Mouse (Mus musculus) layer of hippocampus, adult 8-10 months (tissue): ENCODE measurements around the gene Lrrc56. TPM values are rescaled to one million over a fixed set of nuclear protein-coding genes. Genes with fewer than 3 reads are reported as not detected.

Source experiments
- DNase-seq, 2 experiments: peaks; one replicate each; pipeline ENCODE4 v3.0.0; 2022; ENCODE audit warnings: low spot score in 2 of 2
- total RNA-seq, 4 experiments: library from RNA; stranded (reverse); gene quantifications; 2 replicates each; pipeline ENCODE4 v1.2.4; 2022

Lrrc56 gene
- total RNA-seq, 4 experiments from 2014 or later = 3.6 to 5.6 (median 5.1) TPM

DNA sequence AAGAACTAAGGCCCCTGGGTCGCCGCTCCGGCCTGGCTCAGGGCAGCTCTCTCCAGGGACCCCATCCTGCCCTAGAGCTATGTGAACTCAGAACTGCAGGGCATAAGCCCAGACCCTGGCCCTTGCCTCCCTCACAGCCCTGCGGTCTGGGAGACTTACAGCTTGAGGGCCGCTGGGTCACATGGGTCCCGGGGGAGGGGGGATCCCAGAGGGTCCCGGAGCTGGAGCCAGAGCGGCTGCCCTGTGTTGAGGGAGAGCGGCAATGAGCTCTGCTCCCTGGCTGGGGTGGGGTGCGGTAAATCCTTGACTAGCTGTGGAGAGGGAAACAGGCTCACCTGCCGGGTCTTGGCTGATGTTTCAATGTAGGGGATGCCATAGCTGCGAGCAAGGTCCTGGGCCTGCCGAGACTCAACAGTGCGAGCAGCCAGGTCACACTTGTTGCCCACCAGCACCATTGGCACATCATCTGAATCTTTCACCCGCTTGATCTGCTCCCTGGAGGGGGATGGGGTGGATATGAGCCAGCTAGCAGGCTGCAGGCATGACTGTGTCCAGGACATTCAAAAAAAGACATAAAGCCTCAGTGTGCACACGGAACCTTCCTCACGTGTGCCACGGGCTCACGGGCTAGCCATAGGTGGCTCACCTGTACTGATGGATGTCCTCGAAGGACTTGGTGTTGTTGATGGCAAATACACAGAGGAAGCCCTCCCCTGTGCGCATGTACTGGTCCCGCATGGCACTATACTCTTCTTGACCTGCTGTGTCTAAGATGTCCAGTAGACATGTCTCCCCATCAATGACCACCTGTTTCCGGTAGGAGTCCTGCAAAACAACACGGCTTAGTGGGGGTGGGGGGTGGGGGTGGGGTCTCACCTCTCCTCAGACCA, 1.9 kb upstream of the Lrrc56 start:
- DNase-seq = no peak

DNA sequence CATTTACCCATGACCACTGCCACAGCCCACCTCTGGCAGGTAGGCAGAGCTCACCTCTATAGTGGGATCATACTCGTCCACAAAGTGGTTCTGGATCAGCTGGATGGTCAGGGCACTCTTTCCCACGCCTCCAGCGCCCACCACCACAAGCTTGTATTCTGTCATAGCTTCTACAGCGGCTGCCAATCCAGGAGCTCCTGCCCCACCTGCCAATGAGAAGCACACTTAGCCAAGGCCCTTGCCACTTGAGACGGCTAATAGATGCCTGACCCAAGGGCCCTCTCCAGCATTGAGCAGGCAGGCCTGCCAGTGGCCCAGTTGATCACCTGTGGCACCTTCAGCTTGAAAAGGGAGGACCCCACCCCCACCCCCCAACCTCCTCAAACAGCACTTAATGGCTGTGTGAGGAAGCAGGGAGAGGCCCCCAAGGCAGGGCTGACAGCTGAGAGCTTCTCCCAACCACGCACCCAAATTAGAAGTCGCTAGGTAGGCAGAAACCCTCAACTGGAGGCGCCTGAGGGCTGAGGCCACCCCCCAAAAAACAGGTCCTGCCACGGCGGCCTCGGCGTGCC, 1.1 kb upstream of the Lrrc56 start:
- no peak for DNase-seq

DNA sequence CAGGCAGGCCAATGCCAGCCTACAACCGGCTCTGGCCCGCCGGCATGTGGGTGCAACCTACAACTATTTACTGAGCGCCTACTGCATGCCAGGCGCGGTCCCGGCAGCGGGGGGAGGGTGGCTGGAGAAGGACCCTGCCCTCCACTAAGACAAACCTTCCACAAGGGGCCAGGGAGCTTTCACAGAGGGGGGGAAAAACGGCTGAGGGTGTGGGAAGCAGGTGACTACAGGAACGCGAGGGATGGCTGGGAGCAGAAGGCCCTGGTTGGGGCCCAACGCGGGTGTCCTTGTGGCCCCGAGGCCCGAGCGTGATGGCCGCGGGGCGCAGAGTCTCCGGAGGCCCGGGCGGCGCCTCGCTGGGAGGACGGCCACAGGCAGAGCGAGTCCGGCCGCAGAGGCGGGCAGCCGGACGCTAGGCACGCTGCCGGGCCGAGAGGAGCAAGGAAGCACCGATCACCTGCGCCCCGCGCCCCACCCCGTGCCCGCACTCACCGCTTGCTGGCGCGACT, 555 bp upstream of the Lrrc56 start:
- no peak for DNase-seq

GRCm38 (mm10) chr7:141194409-141194808, 452 bp downstream of the Lrrc56 start:
- no peak for DNase-seq

DNA sequence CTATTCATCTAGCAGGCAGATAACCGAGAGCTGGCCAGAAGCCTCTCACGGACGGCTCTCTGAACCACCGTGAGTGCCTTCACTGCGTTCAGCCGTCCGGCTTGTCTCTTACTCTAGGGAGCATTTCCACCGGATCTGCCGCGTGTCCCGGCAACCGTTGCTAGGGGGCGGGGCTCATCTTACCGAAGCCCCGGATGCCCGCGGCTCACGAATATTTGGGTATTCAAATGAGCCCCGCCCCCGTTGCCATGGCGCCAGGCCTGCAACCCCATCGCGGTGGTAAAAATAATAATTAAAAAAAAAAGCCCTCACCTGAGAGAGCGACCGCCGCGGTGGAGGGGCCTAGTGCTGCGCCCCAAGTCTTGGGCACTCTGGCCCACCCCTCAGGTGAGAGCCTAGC, 873 bp downstream of the Lrrc56 start:
- DNase-seq = peak; percentile 80 to 83

DNA sequence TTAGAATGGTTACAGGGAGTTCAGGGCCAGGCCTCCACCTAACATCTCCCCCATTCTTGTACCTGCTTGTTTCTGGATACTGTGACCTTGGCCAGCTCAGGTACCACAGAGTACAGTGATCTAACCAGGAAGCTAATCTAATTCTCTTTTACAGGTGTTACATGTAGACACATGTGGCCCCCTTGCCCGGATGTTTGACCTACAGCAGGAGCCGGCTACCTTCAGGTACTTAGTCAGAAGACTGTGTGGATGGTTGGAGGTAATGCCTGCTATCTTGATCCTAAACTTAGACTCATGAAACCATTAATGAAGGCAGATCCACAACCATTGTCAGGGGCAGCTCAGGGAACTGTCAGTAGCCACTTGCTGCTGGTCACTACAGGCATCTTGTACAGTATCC, 1.8 kb downstream of the Lrrc56 start:
- DNase-seq = no peak

DNA sequence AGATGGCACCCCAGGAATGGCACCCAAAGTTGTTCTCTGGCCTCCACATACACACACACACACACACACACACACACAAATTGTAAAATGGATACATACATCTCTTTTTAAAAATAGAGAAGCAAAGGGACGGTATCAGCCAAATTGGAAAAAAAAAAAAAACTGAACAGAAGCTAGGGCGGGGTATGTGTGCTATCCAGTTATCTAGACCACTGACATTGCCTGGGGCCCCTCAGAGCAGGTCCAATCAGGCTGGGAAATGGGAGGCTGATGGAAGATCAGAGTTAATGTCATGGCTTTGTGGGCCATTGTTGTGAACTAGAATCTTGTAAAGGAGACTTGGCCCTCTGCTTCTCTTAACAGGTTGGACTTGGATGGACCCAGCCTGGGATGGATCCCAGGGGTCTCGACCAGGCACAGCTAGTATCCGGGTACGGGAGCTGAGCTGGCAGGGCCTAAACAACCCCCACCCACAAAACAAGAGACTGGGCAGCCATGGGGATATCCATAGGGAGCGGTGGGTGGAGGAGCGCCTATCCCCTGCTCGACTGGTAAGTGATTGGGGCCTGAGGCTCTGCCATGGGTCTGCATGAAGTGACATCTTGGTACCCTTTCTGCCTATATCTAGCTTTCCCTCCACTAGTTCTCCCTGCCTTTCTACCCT, 2.8 kb downstream of the Lrrc56 start:
- no peak for DNase-seq

- DNase-seq = no peak
Measured at GRCm38 (mm10) chr7:141198121-141198520, 4.2 kb downstream of the Lrrc56 start.

DNA sequence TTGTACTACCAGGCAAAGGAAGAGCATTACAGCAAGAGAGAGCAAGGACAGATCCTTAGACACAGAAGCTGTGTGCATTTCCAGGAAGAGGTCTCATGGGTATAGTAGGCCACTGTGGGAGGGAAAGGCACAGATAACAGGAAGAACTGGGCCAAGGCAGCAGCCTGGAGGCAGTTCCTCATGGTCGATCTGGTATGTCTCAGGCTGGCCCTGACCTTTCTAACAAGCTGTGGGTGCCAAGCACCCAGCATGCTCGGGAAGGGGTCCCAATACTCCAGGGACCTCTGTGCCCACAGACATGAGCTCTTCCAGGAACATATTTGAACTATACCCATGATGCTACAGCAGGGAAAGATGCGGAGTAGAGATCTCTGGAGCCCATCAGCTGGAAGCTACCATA, 10.6 kb downstream of the Lrrc56 start:
- DNase-seq = no peak

DNA sequence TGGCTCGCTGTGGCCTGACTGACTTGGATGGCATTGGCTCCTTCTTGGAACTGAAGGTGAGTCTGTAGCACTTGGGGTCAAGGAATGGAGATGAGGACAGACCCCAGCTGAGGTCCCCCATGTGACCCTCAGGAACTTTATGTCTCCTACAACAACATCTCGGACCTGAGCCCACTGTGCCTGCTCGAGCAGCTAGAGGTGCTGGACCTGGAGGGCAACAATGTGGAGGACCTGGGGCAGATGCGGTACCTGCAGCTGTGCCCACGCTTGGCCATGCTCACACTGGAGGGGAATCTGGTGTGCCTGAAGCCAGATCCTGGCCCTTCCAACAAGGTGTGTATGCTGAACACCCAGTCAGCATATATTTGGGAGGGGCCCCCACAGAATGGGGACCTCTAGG, 11.5 kb downstream of the Lrrc56 start:
- no peak for DNase-seq

DNA sequence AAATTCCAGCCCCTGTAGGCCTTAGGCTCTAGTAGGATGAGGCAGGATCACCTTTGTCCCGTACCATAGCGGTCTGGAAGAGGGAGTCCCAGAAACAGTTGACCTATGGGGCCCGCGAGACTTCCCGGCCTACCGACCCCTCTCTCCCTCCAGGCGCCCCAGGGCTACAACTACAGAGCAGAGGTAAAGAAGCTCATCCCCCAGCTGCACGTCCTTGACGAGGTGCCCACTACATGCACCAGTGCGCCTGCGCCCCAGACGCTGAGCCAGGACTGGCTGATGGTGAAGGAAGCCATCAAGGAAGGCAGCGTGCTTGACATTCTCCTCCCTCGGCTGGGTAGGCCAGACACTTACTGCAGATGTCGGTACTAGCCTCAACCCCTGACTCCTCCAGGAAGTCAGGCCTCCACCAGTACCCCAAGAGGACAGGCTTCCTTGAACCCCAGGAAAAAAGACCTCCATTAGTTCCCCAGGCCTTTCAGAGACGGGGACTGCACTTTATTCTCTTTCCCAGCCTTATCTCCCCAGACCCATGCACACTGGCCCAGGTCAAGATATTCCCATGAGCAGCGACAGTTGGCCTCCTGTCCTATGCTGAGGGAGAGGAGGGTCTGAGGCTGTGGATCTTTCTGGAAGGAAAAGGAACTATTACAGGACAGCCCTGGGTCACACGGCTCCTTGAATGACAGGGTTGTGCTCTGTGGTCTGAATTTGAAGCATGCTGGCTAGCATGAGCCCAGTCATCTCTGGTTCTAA, 12.4 kb downstream of the Lrrc56 start:
- no peak for DNase-seq

DNA sequence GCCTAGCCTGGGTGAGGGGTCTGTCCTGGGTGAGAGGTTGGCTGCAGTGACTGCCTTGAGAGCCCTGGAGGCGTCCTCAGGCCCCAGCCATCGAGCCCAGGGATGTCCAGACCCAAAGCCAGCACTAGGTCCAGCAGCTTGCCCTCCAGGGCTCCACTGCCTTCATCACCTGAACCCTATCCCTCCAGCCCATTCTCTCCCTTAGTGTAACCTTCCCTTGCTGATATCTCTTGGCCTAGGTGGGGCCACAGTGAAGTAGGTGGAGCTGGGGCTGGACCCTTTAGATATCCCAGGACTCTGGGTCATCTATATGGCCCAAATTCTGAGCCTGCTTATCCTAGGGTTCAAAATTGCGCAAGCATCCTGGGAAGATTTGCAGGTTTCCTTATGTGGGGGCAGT, 15.6 kb downstream of the Lrrc56 start:
- DNase-seq = no peak

DNA sequence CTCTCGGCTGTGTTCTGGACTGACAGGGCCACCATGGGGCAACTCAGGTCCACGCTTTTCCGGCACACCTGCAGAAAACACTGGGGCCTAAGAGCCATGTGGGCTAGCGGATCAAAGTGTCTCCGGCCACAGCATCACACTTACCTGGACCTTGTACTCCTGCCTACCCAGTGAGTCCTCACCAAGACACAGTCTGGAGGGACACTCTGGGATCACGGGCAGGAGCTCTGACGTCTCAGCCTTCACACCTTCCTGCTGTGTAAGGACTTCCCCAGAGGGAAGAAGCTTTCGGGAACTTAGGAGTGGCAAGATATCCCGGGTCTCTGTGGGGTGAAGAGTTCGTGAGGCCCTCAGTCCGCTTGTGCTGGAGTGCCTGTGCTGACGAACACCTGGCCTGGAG, 16.2 kb downstream of the Lrrc56 start:
- no peak for DNase-seq

DNA sequence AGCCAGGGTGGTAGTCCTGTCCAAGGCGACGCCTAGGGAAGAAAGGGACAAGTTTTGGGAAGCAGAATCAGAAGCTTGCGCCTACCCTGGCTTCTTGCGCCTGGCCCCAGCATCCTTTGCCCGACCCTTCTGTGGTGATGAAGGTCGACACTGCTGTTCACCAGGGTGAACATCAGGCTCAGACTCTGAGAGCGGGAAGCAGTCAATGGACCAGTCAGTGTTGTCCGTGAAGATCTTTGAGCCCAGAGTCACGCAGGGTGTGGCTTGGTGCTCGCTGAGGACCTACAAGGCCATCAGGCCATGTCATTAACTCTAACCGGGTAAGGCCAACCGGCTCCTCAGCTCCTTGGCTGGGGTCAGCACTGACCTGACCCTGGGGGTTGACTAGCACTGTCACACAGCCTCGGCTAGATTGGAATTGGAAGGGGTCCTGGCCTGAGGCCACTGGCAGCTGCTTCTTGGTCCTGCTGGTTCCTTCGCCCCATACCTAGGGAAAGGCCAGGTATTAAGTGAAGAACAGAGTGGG, 16.7 kb downstream of the Lrrc56 start:
- no peak for DNase-seq

DNA sequence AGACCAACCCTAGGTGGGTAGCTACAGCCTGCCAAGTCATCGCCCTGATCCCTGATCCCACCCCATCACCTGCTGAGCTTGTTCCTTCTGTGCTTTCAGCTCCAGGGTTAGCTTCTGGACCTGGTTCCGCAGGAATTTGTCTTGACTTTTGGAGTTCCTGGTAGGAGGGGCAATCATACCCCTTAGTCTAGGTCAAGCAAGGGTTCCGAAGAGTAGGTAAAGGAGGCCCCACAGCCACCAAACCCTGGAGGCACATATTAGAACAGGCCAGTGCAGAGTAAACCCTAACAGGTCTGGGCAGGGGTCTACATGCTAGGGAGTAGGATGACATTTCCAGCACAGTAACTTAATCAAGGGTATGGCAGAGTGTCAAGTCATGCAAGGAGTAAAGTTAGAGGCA, 19.2 kb downstream of the Lrrc56 start:
- DNase-seq = no peak

DNA sequence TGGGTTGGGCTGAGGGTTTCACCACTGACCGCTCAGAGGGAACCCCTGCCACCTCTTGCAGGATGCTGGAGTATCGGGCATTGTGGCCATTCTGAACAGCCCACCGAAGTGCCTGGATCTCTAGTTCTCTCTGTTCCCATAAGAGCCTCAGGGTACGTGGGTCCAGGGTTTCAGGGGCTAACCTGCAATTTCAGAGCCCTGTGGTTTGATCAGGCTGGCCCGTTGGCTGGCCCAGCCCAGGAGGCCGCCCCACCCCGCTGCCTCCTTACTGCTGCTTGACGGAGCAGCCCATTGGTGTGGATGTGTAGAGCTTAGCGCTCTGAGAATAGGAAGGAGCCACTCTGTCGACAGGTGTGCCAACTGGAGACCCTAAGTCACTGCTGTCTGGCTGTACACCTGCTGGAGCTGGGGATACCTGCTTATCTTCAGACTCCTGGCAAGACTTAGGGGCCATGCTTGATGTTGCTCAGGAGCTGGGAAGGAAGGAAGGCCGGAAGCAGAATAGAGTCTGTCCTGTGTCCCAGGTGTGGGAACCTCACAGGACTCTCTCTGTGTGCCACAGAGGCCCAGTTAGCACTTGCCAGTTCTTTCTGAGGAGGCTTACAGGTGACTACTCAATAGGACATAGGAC, 19.8 kb downstream of the Lrrc56 start, which contains the start of gene Lmntd2:
Gene Lmntd2 (minus strand): TSS at position 476 of the 631 bp plus-strand sequence.
- DNase-seq = no peak

DNA sequence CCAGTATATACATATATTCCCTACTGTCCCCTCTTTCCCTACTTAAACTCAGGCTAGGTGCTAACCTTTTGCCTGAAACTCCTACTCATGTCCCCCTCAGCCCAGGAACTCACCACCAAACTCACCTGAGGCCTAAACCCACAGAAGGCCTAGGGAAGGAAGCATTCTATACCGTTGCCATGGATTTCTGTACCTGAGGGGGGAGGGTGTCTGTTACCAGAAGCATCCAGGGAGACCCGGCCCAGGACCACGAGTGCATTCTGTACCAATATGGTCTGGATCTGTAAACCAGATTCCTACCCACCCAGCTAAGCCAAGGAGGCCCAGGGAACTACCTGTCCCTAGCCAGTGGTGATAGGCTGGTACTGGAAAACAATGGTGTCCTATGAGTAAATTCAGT, 20.4 kb downstream of the Lrrc56 start:
- no peak for DNase-seq

- peak; percentile 65 to 78 for DNase-seq
Measured at GRCm38 (mm10) chr7:141215101-141215879, 21.3 kb downstream of the Lrrc56 start, which contains the start of gene Rassf7. Gene Rassf7, plus strand, starts transcription at chr7:141215860.

DNA sequence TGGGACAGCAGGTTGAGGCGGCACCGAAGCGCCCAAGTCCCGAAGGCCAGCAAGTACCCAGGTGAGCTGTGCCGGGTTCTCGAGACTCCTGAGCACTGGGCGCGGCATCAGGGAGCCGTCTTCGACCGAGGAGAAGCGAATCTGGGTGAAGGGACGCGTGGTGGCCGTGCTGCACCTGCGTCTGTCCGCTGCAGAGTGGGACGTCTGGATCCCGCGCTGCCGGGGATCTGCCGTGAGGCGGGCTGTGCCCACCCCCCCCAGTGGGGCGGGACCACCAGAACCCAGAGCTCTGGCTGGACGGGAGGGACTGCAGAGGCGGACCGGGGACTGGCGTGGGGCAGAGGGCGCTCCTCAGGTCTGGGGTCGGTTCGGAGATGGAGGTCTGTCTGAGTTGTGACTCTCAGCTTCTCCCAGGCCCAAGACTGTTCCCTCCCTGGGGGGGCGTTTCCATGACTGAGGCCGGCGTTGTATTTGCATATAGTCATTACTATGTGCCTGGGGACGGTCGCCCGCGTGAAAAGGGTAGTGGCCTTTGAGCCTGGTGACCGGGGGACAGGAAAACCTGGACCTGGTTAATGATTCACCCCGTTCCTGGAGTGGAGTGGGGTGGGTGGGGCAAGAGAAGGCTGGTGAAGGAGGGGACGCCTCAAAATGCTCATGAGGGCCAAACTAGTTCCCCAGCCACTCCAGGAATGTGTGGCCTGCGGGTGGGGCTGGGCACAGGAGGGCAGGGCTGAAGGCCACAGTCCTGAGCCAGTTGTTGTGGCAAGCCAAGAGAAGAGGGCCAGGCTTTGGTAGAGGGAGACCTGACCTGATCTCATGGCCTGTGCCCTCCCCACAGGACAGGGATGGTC, 22.1 kb downstream of the Lrrc56 start:
- no peak for DNase-seq
